Mouse (Mus musculus) bone marrow, adult 2 months (tissue): ENCODE measurements around the gene Hmcn2. TPM values are rescaled to one million over a fixed set of nuclear protein-coding genes. Genes with fewer than 3 reads are reported as not detected.
A peak's percentile ranks its signal among the peaks of the same experiment; 100 is the strongest.

Experiments
- H3K27ac ChIP-seq: fragments of 200-500 bp; 2 replicates; pipeline ENCODE4 v1.5.1; 2012; ENCODE audit warnings: low read depth, mild to moderate bottlenecking, control low read depth, inconsistent platforms, low read length; ENCODE audit not compliant: control insufficient read depth, poor library complexity, insufficient read depth
- H3K4me1 ChIP-seq: fragments of 200-500 bp; 2 replicates; pipeline ENCODE4 v1.6.1; 2011; ENCODE audit warnings: low read length; ENCODE audit not compliant: control insufficient read depth, insufficient read depth
- H3K4me3 ChIP-seq: fragments of 200-500 bp; replicated peaks from 2 replicates; pipeline ENCODE3; 2011; ENCODE audit warnings: mild to moderate bottlenecking, low read depth, low read length, control low read depth; ENCODE audit not compliant: control insufficient read depth
- CTCF ChIP-seq: fragments of 200-500 bp; IDR thresholded peaks from 2 replicates; pipeline ENCODE4 v1.5.1; 2011; ENCODE audit warnings: low read length, control low read depth; ENCODE audit not compliant: control insufficient read depth, insufficient read depth
- POLR2A ChIP-seq: fragments of 200-500 bp; IDR thresholded peaks from 2 replicates; pipeline ENCODE4 v1.6.1; 2011; ENCODE audit warnings: low read depth, mild to moderate bottlenecking, control low read depth, low read length, borderline replicate concordance; ENCODE audit not compliant: control insufficient read depth
- WGBS: fragments of 180-500 bp; shearing (Covaris S2); methylation state at CpG from one replicate; pipeline ENCODE4 v1.1.7; 2018; 5-methylcytosine and 5-hydroxymethylcytosine counted together
- polyA plus RNA-seq: library from polyadenylated mRNA; stranded (reverse); fragments of >200 nt; gene quantifications from 2 replicates; pipeline ENCODE4 v1.2.4, GENCODE M21; 2011; ENCODE audit warnings: low replicate concordance; ENCODE audit not compliant: missing spikeins, insufficient read depth, insufficient read length

Gene Hmcn2
- polyA plus RNA-seq, 1 experiment, result 1.6 TPM

DNA sequence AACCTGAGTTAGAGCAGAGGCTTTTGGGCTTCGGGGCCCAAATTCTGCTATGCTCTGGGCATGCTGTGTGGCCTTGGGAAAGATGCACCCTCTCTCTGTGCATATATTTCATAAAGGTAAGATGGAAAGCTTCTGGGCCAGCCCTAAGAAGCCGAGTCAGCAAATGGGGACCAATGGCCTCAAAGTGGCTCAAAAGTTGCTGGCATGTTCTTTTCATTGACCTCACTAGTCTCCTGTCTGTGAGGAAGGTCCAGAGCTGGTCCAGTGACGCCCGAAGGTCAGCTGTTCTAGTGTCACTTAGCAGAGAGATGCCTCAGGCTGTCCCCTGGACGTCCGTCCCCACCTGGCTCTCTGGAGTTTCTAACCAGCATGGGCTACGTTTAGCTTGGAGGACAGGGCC is 154.6 kb downstream of the Hmcn2 start:
- H3K27ac ChIP-seq, result no peak overlapping the region
- H3K4me3 ChIP-seq, result no peak overlapping the region
- H3K4me1 ChIP-seq, result no peaks in the 10 kb centered on the region; the same call in 1 of the 2 replicates
- TF ChIP-seq POLR2A, result no peak
- TF ChIP-seq CTCF, result no peak
- WGBS, result 85% methylated on average over 7 of the region's 7 CpGs

DNA sequence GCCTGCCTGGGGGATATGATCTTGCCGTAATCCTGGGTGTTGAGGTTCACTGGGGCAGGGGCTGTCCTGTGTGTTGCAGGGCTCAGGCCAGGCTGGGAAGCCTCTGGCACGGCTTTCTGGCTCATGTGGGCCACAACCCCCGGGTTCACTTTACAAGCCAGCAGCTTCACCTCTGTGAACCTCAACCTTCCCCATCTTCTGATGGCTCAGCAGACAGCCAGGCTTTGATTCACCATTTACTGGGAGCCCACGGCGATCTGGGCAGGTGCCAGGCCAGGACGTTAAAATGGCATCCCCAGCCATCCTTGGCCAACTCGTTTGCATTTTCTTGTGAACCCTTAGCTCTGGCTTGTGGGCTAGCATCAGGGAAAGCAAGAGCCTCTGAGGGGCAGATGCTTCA is 155.3 kb downstream of the Hmcn2 start:
- H3K27ac ChIP-seq, result no peak overlapping the region
- TF ChIP-seq POLR2A (no peak), CTCF (no peak)
- no peaks in the 10 kb centered on the region; the same call in 1 of the 2 replicates for H3K4me1 ChIP-seq
- 37% methylated on average over 7 of the region's 7 CpGs for WGBS
- H3K4me3 ChIP-seq, result no peak overlapping the region

GRCm38 (mm10) chr2:31469931-31470682 is 155.9 kb downstream of the Hmcn2 start, which contains the start of gene Ass1:
TSS of gene Ass1 (plus strand) at chr2:31470207.
- WGBS, result under 1% methylated on average over 49 of the region's 49 CpGs
- Histone ChIP-seq H3K4me3 (peak within 1 kb of the TSS; percentile 51), H3K27ac (peak within 1 kb of the TSS; percentile 42)

GRCm38 (mm10) chr2:31470683-31471385 is 156.6 kb downstream of the Hmcn2 start:
- WGBS, result 13% methylated on average over 19 of the region's 19 CpGs
- Histone ChIP-seq H3K4me1 (no peaks in the 10 kb centered on the region; the same call in 1 of the 2 replicates), H3K4me3 (peak overlapping the region; percentile 51), H3K27ac (peak overlapping the region; percentile 42)
- TF ChIP-seq POLR2A, result no peak
- TF ChIP-seq CTCF, result no peak

More at GRCm38 (mm10) chr2:31469931-31470682, 155.9 kb downstream of the Hmcn2 start, which contains the start of gene Ass1:
- H3K4me1 ChIP-seq, result no peaks in the 10 kb centered on the region; the same call in 1 of the 2 replicates
- TF ChIP-seq POLR2A (peak; percentile 22; the same call in 1 of the 2 replicates), CTCF (no peak)

- Histone ChIP-seq H3K4me1 (no peaks in the 10 kb centered on the region; the same call in 1 of the 2 replicates), H3K4me3 (no peak overlapping the region), H3K27ac (no peak overlapping the region)
- TF ChIP-seq POLR2A (no peak), CTCF (no peak)
- 79% methylated on average over 6 of the region's 6 CpGs for WGBS
Measured at GRCm38 (mm10) chr2:31471611-31472010, 157.4 kb downstream of the Hmcn2 start.

- H3K4me3 ChIP-seq, result no peak overlapping the region
Measured at GRCm38 (mm10) chr2:31472406-31473065, 158.3 kb downstream of the Hmcn2 start.

GRCm38 (mm10) chr2:31473941-31474340 is 159.7 kb downstream of the Hmcn2 start:
- WGBS, result 76% methylated on average over 4 of the region's 4 CpGs
- H3K4me1 ChIP-seq, result no peaks in the 10 kb centered on the region; the same call in 1 of the 2 replicates
- H3K27ac ChIP-seq, result no peak overlapping the region
- TF ChIP-seq CTCF (peak; percentile 63), POLR2A (no peak)
- no peak overlapping the region for H3K4me3 ChIP-seq

More at GRCm38 (mm10) chr2:31472406-31473065, 158.3 kb downstream of the Hmcn2 start:
- H3K27ac ChIP-seq, result no peak overlapping the region
- TF ChIP-seq POLR2A, result no peak
- TF ChIP-seq CTCF, result peak; percentile 25; the same call in 1 of the 2 replicates
- 43% methylated on average over 10 of the region's 10 CpGs for WGBS
- no peaks in the 10 kb centered on the region; the same call in 1 of the 2 replicates for H3K4me1 ChIP-seq
